Mouse (Mus musculus) embryonic facial prominence, embryonic 13.5 days (tissue): ENCODE data around the gene Kcnn1. TPM values are rescaled to one million over a fixed set of nuclear protein-coding genes. Genes with fewer than 3 reads are reported as not detected.

Source experiments
- ATAC-seq: fragments of 200-750 bp; cut with Nextera tagmentation; 2 replicates; pipeline ENCODE4 v1.8.0; 2017; ENCODE audit warnings: low read depth; ENCODE audit not compliant: insufficient number of reproducible peaks, insufficient read depth, low FRiP score, low TSS enrichment
- H3K27ac ChIP-seq: fragments of 300-500 bp; sonication (generic); 2 replicates; pipeline ENCODE4 v1.5.1; 2015; ENCODE audit warnings: moderate library complexity, mild to moderate bottlenecking, inconsistent platforms
- H3K27me3 ChIP-seq: fragments of 300-500 bp; sonication (generic); 2 replicates; pipeline ENCODE4 v1.6.1; 2015; ENCODE audit warnings: mild to moderate bottlenecking, inconsistent platforms
- H3K36me3 ChIP-seq: fragments of 300-500 bp; sonication (generic); 2 replicates; pipeline ENCODE4 v1.6.1; 2015; ENCODE audit warnings: mild to moderate bottlenecking, inconsistent platforms
- H3K4me1 ChIP-seq: fragments of 300-500 bp; sonication (generic); 2 replicates; pipeline ENCODE4 v1.6.1; 2015; ENCODE audit warnings: inconsistent platforms
- H3K4me2 ChIP-seq: fragments of 300-500 bp; sonication (generic); 2 replicates; pipeline ENCODE4 v1.6.1; 2015; ENCODE audit warnings: moderate library complexity, mild to moderate bottlenecking, inconsistent platforms
- H3K4me3 ChIP-seq: fragments of 300-500 bp; sonication (generic); 2 replicates; pipeline ENCODE4 v1.5.1; 2015; ENCODE audit warnings: mild to moderate bottlenecking, inconsistent platforms
- H3K9ac ChIP-seq: fragments of 300-500 bp; sonication (generic); 2 replicates; pipeline ENCODE4 v1.6.1; 2015; ENCODE audit warnings: mild to moderate bottlenecking, inconsistent platforms
- H3K9me3 ChIP-seq: fragments of 300-500 bp; sonication (generic); 2 replicates; pipeline ENCODE4 v1.6.1; 2016; ENCODE audit warnings: inconsistent platforms
- WGBS: fragments of 180-500 bp; shearing (Covaris S2); methylation state at CpG from one replicate; pipeline ENCODE4 v1.1.7; 2015; ENCODE audit warnings: mixed read lengths; 5-methylcytosine and 5-hydroxymethylcytosine counted together
- polyA plus RNA-seq: library from polyadenylated mRNA; unstranded; fragments of >200 nt; fragmentation: Nextera tagmentation; extraction: Ambion mirVana; gene quantifications from 2 replicates; pipeline ENCODE4 v1.2.1, GENCODE M21; 2015

Gene Kcnn1
- polyA plus RNA-seq, 1 experiment from 2014 or later, result 5.3 TPM

DNA sequence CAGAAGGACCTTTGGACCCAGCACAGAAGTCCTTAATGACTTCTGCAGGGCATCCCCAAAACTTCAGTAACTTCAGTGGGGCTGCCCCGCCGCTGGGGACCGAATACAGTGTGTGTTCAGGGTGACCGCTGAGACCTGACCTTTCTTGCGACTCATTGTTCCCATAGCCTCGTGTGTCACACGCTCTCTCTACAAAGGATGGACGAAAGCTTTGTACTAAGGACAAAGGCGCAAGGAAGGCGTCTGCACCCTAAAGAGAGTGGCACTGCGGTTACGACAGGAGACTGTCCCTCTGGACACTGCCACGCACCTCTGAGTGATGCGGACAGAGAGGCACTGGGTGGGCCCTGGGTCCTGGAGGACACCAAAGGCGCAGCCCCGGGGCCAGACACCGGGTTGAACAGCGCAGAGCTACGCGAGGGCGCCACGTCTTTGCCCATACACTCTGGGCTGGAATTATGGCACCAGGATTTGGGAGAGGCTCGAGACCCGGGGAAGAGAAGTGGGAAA lies 1.7 kb upstream of the Kcnn1 start:
- Histone ChIP-seq H3K4me2 (peak overlapping the region; percentile 96), H3K4me3 (peak overlapping the region; percentile 52), H3K36me3 (peaks cover 8% of the 10 kb centered on the region), H3K27me3 (peaks cover 34% of the 10 kb centered on the region), H3K9ac (peak overlapping the region; percentile 74), H3K27ac (peak overlapping the region; percentile 90), H3K4me1 (peaks cover 54% of the 10 kb centered on the region), H3K9me3 (no peaks in the 10 kb centered on the region)
- 2% methylated on average over 24 of the region's 24 CpGs for WGBS
- no peak for ATAC-seq

DNA sequence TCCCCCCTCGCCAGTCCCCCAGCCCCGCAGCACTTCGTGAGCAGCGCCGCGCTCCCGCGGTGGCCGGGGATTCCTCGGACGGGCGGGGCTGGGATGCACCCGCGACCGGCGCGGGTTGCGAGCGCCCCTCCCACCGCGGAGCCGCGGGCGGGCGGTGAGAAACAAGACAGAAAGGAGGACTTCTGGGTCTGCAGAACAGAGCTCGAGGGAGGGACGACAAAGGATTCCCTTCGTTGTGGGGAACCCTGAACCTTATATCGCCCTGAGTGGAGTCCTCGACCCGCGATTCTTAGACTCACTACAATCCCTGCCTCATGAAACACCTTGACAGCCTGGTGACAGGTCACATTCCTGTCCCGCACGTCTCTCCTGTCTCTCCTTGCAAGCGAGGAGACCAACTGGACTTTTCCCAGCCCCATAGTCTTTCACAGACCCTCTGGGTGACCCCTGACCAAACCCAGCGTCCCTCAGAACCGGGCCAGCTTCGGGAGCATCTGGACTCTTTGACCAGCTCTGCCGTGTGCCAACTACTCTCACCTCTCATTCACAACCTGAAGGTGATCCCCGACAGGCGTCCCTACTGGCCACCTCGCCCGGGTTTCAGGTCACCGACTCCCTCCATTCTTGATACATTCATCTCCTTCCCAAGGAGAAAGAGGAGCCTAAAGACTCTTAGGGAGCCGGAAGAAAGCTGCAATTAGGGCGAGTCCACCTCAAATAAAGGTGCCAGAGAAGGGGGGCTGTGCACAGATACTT lies 1.1 kb upstream of the Kcnn1 start:
- peaks cover 8% of the 10 kb centered on the region for H3K36me3 ChIP-seq
- peaks cover 48% of the 10 kb centered on the region for H3K4me1 ChIP-seq
- peaks cover 34% of the 10 kb centered on the region for H3K27me3 ChIP-seq
- no peaks in the 10 kb centered on the region for H3K9me3 ChIP-seq
- peak overlapping the region; percentile 74 for H3K9ac ChIP-seq
- peak overlapping the region; percentile 52 for H3K4me3 ChIP-seq
- H3K27ac ChIP-seq, result peak overlapping the region; percentile 90
- no peak for ATAC-seq
- H3K4me2 ChIP-seq, result peak overlapping the region; percentile 96
- 1% methylated on average over 46 of the region's 46 CpGs for WGBS

DNA sequence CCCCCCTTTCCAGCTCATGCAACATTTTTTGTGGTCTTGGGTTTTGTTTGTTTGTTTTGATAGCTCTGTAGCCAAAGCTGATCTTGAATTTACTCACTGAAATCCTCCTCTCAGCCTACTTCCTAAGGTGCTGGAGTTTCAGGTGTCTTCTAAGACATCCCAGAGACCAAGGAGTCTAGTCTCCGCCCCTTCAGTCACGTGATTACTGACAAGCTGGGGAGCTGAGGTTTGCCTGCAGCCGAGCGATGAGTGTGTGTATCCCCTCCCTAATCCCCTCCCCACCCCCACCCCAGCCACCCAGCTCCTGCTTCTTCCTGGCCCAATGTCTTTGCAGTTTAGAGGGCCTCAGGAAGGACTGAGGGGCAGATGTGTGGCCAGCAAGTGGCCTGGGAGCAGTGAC lies 5.5 kb downstream of the Kcnn1 start:
- H3K27me3 ChIP-seq, result peaks cover 13% of the 10 kb centered on the region
- no peak overlapping the region for H3K4me3 ChIP-seq

DNA sequence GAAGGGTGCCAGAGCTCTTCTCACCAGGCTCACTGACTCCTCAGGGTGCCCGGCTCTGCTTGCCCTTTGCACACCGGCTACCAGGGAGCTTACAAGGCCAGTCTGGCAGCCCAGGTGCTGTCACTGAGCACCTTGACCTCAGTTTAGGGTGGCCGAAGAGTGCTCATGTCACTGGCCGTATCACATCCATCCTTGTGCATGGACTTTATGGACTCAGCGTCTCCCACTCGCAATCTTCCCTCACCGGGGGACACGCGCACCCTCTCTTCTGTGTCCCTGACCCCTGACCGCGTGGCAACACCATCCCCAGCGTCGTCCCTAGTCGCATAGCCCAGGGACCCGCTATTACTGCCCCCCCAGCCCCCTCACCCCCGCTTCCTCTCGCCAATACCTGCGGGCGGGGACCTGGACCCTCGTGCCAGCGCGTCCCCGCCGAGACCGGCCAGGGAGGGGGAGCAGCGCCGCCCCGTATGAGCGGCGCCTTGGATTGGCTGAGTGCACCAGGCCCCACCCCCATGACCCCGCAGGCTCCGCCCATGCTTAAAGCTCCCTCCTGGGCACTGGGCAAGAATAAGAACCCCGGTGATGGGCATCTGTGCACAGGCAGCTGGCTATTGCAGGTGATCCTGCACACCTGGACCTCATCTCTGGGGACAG lies 6.4 kb downstream of the Kcnn1 start:
- Histone ChIP-seq H3K27me3 (peaks cover 5% of the 10 kb centered on the region), H3K9me3 (no peaks in the 10 kb centered on the region), H3K4me1 (peaks cover 22% of the 10 kb centered on the region), H3K4me3 (peak overlapping the region; percentile 56), H3K36me3 (0 out of 2 replicates have a peak, but pooled peaks cover 5% of the 10 kb centered on the region), H3K27ac (peak overlapping the region; percentile 51; the same call in 1 of the 2 replicates), H3K4me2 (peak overlapping the region; percentile 89), H3K9ac (peak overlapping the region; percentile 78)
- 0 out of 2 replicates have a peak, but pooled peaks have one; percentile 57 for ATAC-seq
- WGBS, result 8% methylated on average over 33 of the region's 33 CpGs

More for the DNA sequence above, 5.5 kb downstream of the Kcnn1 start:
- no peaks in the 10 kb centered on the region for H3K9me3 ChIP-seq
- H3K4me2 ChIP-seq, result peak overlapping the region; percentile 89
- H3K36me3 ChIP-seq, result 0 out of 2 replicates have a peak, but pooled peaks cover 5% of the 10 kb centered on the region
- ATAC-seq, result no peak
- WGBS, result 3% methylated on average over 4 of the region's 4 CpGs
- H3K9ac ChIP-seq, result peak overlapping the region; percentile 41
- H3K27ac ChIP-seq, result peak overlapping the region; percentile 51
- peaks cover 26% of the 10 kb centered on the region for H3K4me1 ChIP-seq

DNA sequence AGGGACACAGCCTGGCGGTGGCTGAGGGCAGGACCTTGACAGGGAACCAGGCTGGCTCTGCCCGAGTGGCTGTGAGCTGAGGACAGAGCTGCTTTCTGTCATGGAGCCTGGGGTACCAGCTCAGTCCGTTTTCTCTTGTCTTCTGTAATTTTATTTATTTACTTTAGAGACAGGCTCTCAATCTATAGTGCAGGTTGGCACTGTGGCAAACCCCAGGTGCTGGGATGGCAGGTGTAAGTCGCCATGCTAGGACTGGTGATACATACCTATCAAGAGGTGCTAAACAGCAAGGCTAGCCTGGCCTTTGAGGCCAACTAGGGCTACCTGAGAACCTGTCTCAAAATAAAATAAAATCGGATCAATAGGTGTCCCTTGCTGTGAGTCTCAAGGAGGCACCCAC lies 7.0 kb downstream of the Kcnn1 start:
- Histone ChIP-seq H3K36me3 (0 out of 2 replicates have a peak, but pooled peaks cover 5% of the 10 kb centered on the region), H3K4me1 (peaks cover 22% of the 10 kb centered on the region), H3K9me3 (no peaks in the 10 kb centered on the region), H3K4me2 (peak overlapping the region; percentile 89), H3K27ac (no peak overlapping the region), H3K4me3 (peak overlapping the region; percentile 56; the same call in 1 of the 2 replicates), H3K9ac (no peak overlapping the region), H3K27me3 (no peaks in the 10 kb centered on the region)
- 64% methylated on average over 5 of the region's 5 CpGs for WGBS
- ATAC-seq, result no peak

DNA sequence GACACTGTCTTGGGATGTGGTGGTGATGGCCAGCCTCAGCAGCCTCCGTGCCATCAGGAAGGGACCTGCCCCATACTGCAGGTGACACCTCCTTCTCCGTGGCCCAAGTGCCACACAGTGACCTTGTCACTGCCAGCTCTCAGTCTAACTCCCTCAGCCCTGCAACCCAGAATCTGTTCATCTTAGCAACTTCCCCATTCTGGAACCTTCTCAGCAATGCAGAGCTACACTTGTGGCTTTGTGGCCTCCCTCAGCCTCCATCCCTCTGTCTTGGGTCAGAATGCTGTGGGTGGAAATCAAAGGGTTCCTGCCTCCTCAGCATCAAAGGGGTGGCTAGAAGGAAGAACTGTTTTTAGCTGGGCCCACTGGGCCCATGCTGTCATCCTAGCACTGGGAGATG lies 9.2 kb downstream of the Kcnn1 start:
- no peak overlapping the region for H3K27ac ChIP-seq
- WGBS, result 83% methylated on average over 2 of the region's 2 CpGs
- no peak overlapping the region for H3K4me3 ChIP-seq
- no peaks in the 10 kb centered on the region for H3K27me3 ChIP-seq
- no peak overlapping the region for H3K4me2 ChIP-seq
- ATAC-seq, result no peak
- H3K4me1 ChIP-seq, result peaks cover 22% of the 10 kb centered on the region
- no peak overlapping the region for H3K9ac ChIP-seq
- no peaks in the 10 kb centered on the region for H3K9me3 ChIP-seq
- 0 out of 2 replicates have a peak, but pooled peaks cover 5% of the 10 kb centered on the region for H3K36me3 ChIP-seq

DNA sequence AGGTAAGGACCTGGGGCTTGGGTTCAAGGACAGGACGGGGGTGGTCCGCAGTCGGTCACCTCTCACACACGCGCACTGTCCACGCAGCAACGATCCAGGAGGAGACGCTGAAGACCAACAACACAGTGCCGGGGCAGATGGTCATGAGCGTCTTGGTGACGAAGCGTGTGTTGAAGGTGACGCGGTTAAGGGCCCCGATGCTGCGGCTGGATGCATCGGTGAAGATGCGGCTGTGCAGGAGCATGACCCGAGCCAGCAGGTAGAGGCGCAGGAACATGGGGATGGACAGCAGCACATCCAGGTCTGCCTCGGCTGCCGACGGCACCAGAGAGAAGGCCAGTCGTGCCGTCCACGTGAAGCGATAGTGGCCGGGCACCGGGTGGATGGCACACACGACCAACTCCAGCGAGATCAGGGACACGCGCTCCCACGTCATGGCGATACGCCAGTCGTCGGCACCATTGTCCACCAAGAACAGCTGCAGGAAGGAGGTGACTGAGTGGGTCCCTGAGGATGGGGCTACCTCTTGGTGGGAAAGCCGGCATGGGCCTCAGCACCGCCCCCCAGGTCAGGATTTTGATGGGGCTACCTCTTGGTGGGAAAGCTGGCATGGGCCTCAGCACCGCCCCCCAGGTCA lies 10.3 kb downstream of the Kcnn1 start:
- H3K9me3 ChIP-seq, result no peaks in the 10 kb centered on the region
- WGBS, result 91% methylated on average over 41 of the region's 41 CpGs
- no peak overlapping the region for H3K27ac ChIP-seq
- H3K27me3 ChIP-seq, result no peaks in the 10 kb centered on the region
- no peak for ATAC-seq
- 0 out of 2 replicates have a peak, but pooled peaks cover 5% of the 10 kb centered on the region for H3K36me3 ChIP-seq
- no peak overlapping the region for H3K4me3 ChIP-seq
- H3K4me1 ChIP-seq, result peaks cover 14% of the 10 kb centered on the region
- H3K4me2 ChIP-seq, result no peak overlapping the region
- H3K9ac ChIP-seq, result peak overlapping the region; percentile 27; the same call in 1 of the 2 replicates

DNA sequence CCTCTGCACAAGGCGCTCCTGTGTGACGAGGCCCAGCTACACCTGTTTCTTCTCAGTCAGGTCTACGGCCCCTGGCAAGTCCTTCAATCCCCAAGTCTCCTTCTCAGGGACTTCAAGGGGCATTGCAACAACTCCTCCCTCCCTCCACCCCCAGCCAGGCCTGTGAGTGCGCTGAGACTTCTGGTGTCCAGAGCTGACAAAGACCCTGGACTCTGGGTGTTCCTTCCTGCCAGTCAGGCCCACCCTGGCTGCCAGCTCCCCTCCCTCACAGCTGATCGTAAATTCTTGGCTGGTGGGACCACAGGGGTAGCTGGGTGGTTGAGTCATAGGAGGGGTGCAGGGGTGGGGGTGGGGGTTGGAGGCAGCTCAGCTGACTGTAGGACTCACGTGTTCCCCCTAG lies 11.2 kb downstream of the Kcnn1 start:
- no peak overlapping the region for H3K4me2 ChIP-seq
- H3K27ac ChIP-seq, result no peak overlapping the region
- no peak overlapping the region for H3K9ac ChIP-seq
- 0 out of 2 replicates have a peak, but pooled peaks cover 5% of the 10 kb centered on the region for H3K36me3 ChIP-seq
- H3K27me3 ChIP-seq, result 0 out of 2 replicates have a peak, but pooled peaks cover 1% of the 10 kb centered on the region
- H3K4me3 ChIP-seq, result no peak overlapping the region
- 52% methylated on average over 6 of the region's 6 CpGs for WGBS
- H3K9me3 ChIP-seq, result no peaks in the 10 kb centered on the region
- H3K4me1 ChIP-seq, result peaks cover 6% of the 10 kb centered on the region
- ATAC-seq, result no peak

DNA sequence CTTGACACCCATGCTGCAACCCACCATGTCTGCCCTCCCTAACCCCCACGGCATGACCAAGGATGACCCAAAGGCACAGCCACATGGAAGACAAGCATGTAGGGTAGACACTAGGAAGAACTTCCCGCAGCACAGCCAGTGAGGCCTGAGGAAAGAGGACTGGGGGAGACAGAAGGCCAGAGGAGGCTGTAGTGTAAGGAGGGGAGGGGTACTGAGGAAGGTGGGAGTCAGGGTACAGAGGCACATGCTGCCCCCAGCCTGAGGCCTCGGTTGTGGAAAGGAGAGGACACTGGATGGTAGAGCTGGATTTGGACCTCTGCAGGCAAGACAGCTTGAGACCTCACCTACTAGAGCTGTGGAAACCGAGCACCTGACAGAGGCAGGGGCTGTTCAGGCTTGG lies 12.1 kb downstream of the Kcnn1 start:
- ATAC-seq, result no peak
- Histone ChIP-seq H3K27ac (no peak overlapping the region), H3K4me1 (no peaks in the 10 kb centered on the region; the same call in 1 of the 2 replicates), H3K4me3 (no peak overlapping the region), H3K36me3 (0 out of 2 replicates have a peak, but pooled peaks cover 5% of the 10 kb centered on the region), H3K9ac (no peak overlapping the region), H3K4me2 (no peak overlapping the region), H3K27me3 (0 out of 2 replicates have a peak, but pooled peaks cover 3% of the 10 kb centered on the region), H3K9me3 (no peaks in the 10 kb centered on the region)
- WGBS, result 85% methylated on average over 4 of the region's 4 CpGs

DNA sequence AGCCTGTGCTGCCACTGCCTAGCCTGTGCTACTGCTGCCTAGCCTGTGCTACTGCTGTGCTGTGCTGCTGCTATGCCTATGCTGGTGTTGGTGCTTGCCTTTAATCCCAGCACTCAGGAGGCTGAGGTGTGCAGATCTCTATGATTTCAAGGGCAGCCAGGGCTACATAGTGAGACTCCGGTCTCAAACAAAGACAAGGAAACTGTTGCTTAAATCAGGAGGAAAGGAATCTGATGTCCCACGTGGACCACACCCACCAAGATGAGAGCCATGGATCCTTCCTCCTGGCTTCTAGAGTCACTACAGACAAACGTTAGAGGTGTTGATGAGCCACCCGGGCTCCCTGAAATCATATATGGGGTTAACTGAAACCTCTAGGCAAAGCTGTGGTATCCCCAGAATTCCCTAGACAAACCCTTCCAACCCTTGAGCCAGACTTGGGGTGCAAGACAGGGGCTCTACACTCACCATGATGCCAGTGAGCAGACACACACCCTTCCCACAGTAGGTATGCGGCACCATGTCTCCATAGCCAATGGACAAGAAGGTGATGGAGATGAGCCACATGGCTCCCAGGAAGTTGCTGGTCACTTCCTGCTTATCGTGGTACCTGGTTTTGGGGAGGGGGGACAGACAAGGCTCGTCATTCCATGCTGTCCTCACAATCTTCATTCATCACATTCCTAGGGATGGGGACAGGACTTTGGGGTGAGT lies 12.8 kb downstream of the Kcnn1 start:
- 74% methylated on average over 7 of the region's 7 CpGs for WGBS
- ATAC-seq, result no peak
- H3K9ac ChIP-seq, result no peak overlapping the region
- H3K36me3 ChIP-seq, result 0 out of 2 replicates have a peak, but pooled peaks cover 5% of the 10 kb centered on the region
- no peak overlapping the region for H3K4me2 ChIP-seq
- no peak overlapping the region for H3K4me3 ChIP-seq
- H3K27ac ChIP-seq, result no peak overlapping the region
- H3K9me3 ChIP-seq, result no peaks in the 10 kb centered on the region
- no peaks in the 10 kb centered on the region; the same call in 1 of the 2 replicates for H3K4me1 ChIP-seq
- H3K27me3 ChIP-seq, result 0 out of 2 replicates have a peak, but pooled peaks cover 3% of the 10 kb centered on the region
